Mouse (Mus musculus): ENCODE measurements around the gene Lmcd1. TPM values are rescaled to one million over a fixed set of nuclear protein-coding genes. Genes with fewer than 3 reads are reported as not detected.

The Lmcd1 gene
- polyA plus RNA-seq, 1 experiment from 2014 or later, result 36.7 TPM

GRCm38 (mm10) chr6:112379054-112379453 lies 105.5 kb downstream of the Lmcd1 start:
- Histone ChIP-seq H3K9me3 (replicated peaks; ENCODE audit: control insufficient read depth, low read length) (no peaks in the 10 kb centered on the region), H3K4me3 (ENCODE audit: low read depth, low read length) (no peak overlapping the region), H3K27ac (ENCODE audit: low read depth, low read length) (no peak overlapping the region), H3K27me3 (ENCODE audit: control insufficient read depth, insufficient read depth, low read length) (no peaks in the 10 kb centered on the region), H3K36me3 (ENCODE audit: control insufficient read depth, insufficient read depth, low read length) (no peaks in the 10 kb centered on the region), H3K4me2 (no peak overlapping the region), H3K9ac (ENCODE audit: low read depth, low read length) (no peak overlapping the region), H3K4me1 (ENCODE audit: control insufficient read depth, insufficient read depth, low read length) (no peaks in the 10 kb centered on the region)
- no peak for ATAC-seq (replicated peaks; ENCODE audit: insufficient number of reproducible peaks, low FRiP score, low TSS enrichment)
- 83% methylated on average over 9 of the region's 9 CpGs for WGBS (ENCODE audit: insufficient replicate concordance)

Other genes with a start within 250 kb of the Lmcd1 start
- gene Ssu2, start 114.3 kb downstream of the Lmcd1 start, polyA plus RNA-seq (2014; fragmentation: Nextera tagmentation; extraction: Ambion mirVana), result 0.37 TPM in 1 of 2 replicates, not detected in the other
- 59.6 and 64.9 TPM in 2 replicates for gene Cav3, start 185.7 kb downstream of the Lmcd1 start, polyA plus RNA-seq (2014; fragmentation: Nextera tagmentation; extraction: Ambion mirVana)
- 0.13 and 0.26 TPM in 2 replicates for gene Oxtr, start 216.2 kb downstream of the Lmcd1 start, polyA plus RNA-seq (2014; fragmentation: Nextera tagmentation; extraction: Ambion mirVana)